10 mouse cellular contexts compared by ENCODE assay signal in genomic region chr19:3945872-3946564, GRCm38 (mm10). TPM values are rescaled to one million over a fixed set of nuclear protein-coding genes. Genes with fewer than 3 reads are reported as not detected.
A peak's percentile ranks its signal among the peaks of the same experiment; 100 is the strongest.
DNase-seq lines count a peak whose midpoint lies in the region; ATAC-seq and TF ChIP-seq lines count a peak whose summit lies in the region.
"Had no signal": no experiment of that assay in that cellular context is flagged by ENCODE, and none has a peak within 500 bp of the region (broad histone marks: within the 10 kb centered on the region; RNA-seq: fewer than 3 reads in every experiment).

No protein-coding gene starts in this region.

- no peak for TF ChIP-seq CTCF in G1E (IDR thresholded peaks at IDR 0.05; ENCODE audit: low read depth, low read length)
- no peak for TF ChIP-seq CTCF in kidney, adult 2 months (conservative IDR thresholded peaks at IDR 0.05; ENCODE audit: insufficient read depth, insufficient read length, low read depth, low read length)
- no peak for TF ChIP-seq CTCF in hindbrain, postnatal 0 days (IDR thresholded peaks at IDR 0.05; ENCODE audit: low read depth)

- no peaks in the 10 kb centered on the region for H3K9me3 ChIP-seq in heart, embryonic 10.5 days
- H3K9me3 ChIP-seq in G1E (replicated peaks), result no peaks in the 10 kb centered on the region
- no peaks in the 10 kb centered on the region for H3K9me3 ChIP-seq in hindbrain, postnatal 0 days (ENCODE audit: low read length)
- H3K9me3 ChIP-seq in midbrain, embryonic 14.5 days (ENCODE audit: control insufficient read depth, low read length), result no peaks in the 10 kb centered on the region
- H3K9me3 ChIP-seq: liver, embryonic 13.5 days had no signal

- no peaks in the 10 kb centered on the region for H3K36me3 ChIP-seq in heart, embryonic 10.5 days
- no peaks in the 10 kb centered on the region for H3K36me3 ChIP-seq in G1E (replicated peaks)
- no peaks in the 10 kb centered on the region for H3K36me3 ChIP-seq in kidney, adult 2 months (ENCODE audit: control insufficient read depth, insufficient read depth, low read length)
- peaks cover 41% of the 10 kb centered on the region for H3K36me3 ChIP-seq in splenic B cell, adult 2 months (ENCODE audit: control insufficient read depth, insufficient read depth, low read length, poor library complexity, severe bottlenecking)
- no peaks in the 10 kb centered on the region for H3K36me3 ChIP-seq in hindbrain, postnatal 0 days (ENCODE audit: insufficient read depth, low read length)
- H3K36me3 ChIP-seq in midbrain, embryonic 14.5 days (ENCODE audit: control insufficient read depth, insufficient read depth, low read length), result no peaks in the 10 kb centered on the region
- H3K36me3 ChIP-seq: liver, embryonic 13.5 days had no signal

- H3K27ac ChIP-seq in heart, embryonic 10.5 days, result no peak overlapping the region
- H3K27ac ChIP-seq in kidney, adult 2 months (ENCODE audit: insufficient read depth, low read depth, low read length), result peak overlapping the region; percentile 74; the same call in 1 of the 2 replicates
- H3K27ac ChIP-seq in hindbrain, postnatal 0 days, result no peak overlapping the region
- no peak overlapping the region for H3K27ac ChIP-seq in midbrain, embryonic 14.5 days (replicated peaks; ENCODE audit: low read depth, low read length)
- H3K27ac ChIP-seq: liver, embryonic 13.5 days had no signal

- H3K4me3 ChIP-seq in heart, embryonic 10.5 days, result no peak overlapping the region
- no peak overlapping the region for H3K4me3 ChIP-seq in G1E (ENCODE audit: low read depth, low read length)
- H3K4me3 ChIP-seq in kidney, adult 2 months (ENCODE audit: insufficient read depth, low read depth, low read length), result no peak overlapping the region
- H3K4me3 ChIP-seq in hindbrain, postnatal 0 days (ENCODE audit: low read length), result no peak overlapping the region
- no peak overlapping the region for H3K4me3 ChIP-seq in midbrain, embryonic 14.5 days (replicated peaks; ENCODE audit: low read depth, low read length)
- H3K4me3 ChIP-seq: liver, embryonic 13.5 days had no signal

- H3K4me2 ChIP-seq in hindbrain, postnatal 0 days (ENCODE audit: low read depth, low read length), result no peak overlapping the region
- H3K4me2 ChIP-seq in midbrain, embryonic 14.5 days (ENCODE audit: low read length), result no peak overlapping the region
- H3K4me2 ChIP-seq: liver, embryonic 13.5 days had no signal

- no peak for ATAC-seq in G1E (ENCODE audit: extremely low read depth, insufficient number of reproducible peaks, low FRiP score, poor library complexity, severe bottlenecking)
- ATAC-seq in hindbrain, postnatal 0 days, result no peak
- no peak for ATAC-seq in midbrain, embryonic 14.5 days (ENCODE audit: low FRiP score, low TSS enrichment)

- H3K27me3 ChIP-seq in heart, embryonic 10.5 days (ENCODE audit: insufficient read depth, poor library complexity, severe bottlenecking), result peaks cover 45% of the 10 kb centered on the region
- H3K27me3 ChIP-seq in G1E (ENCODE audit: insufficient read depth, low read length), result peaks cover 38% of the 10 kb centered on the region
- no peaks in the 10 kb centered on the region for H3K27me3 ChIP-seq in kidney, adult 2 months (replicated peaks; ENCODE audit: control insufficient read depth, insufficient read depth, low read length)
- H3K27me3 ChIP-seq in splenic B cell, adult 2 months (ENCODE audit: control insufficient read depth, insufficient read depth, low read length, poor library complexity, severe bottlenecking), result no peaks in the 10 kb centered on the region; the same call in 1 of the 2 replicates
- H3K27me3 ChIP-seq in hindbrain, postnatal 0 days (ENCODE audit: insufficient read depth, low read length), result no peaks in the 10 kb centered on the region
- no peaks in the 10 kb centered on the region for H3K27me3 ChIP-seq in midbrain, embryonic 14.5 days (ENCODE audit: control insufficient read depth, insufficient read depth, low read length)
- H3K27me3 ChIP-seq: liver, embryonic 13.5 days had no signal

- 24% methylated on average over 10 of the region's 10 CpGs for WGBS in heart, embryonic 10.5 days
- WGBS in kidney, adult 2 months, result 23% methylated on average over 10 of the region's 10 CpGs
- 32% methylated on average over 10 of the region's 10 CpGs for WGBS in hindbrain, postnatal 0 days
- 38% methylated on average over 10 of the region's 10 CpGs for WGBS in midbrain, embryonic 14.5 days

- TF ChIP-seq POLR2A in kidney, adult 2 months (IDR thresholded peaks at IDR 0.05; ENCODE audit: low read depth, low read length), result no peak

- peaks cover 11% of the 10 kb centered on the region for H3K4me1 ChIP-seq in heart, embryonic 10.5 days
- H3K4me1 ChIP-seq in G1E (ENCODE audit: insufficient read depth, low read depth, low read length), result peaks cover 11% of the 10 kb centered on the region
- peaks cover 23% of the 10 kb centered on the region for H3K4me1 ChIP-seq in kidney, adult 2 months (ENCODE audit: control insufficient read depth, insufficient read depth, low read length)
- no peaks in the 10 kb centered on the region for H3K4me1 ChIP-seq in hindbrain, postnatal 0 days (ENCODE audit: insufficient read depth, low read length)
- no peaks in the 10 kb centered on the region for H3K4me1 ChIP-seq in midbrain, embryonic 14.5 days (ENCODE audit: control insufficient read depth, insufficient read depth, low read length)

- H3K9ac ChIP-seq in hindbrain, postnatal 0 days (replicated peaks; ENCODE audit: low read length), result no peak overlapping the region
- no peak overlapping the region for H3K9ac ChIP-seq in midbrain, embryonic 14.5 days (replicated peaks; ENCODE audit: low read length)
- H3K9ac ChIP-seq: liver, embryonic 13.5 days had no signal

- DNase-seq in heart, adult 11 months, result peak; percentile 91
- no peak for DNase-seq in heart, embryonic 10.5 days (ENCODE audit: low spot score)
- peak; percentile 56 for DNase-seq in G1E (ENCODE audit: low spot score)
- DNase-seq in kidney, adult 2 months, result peak; percentile 86
- peak; percentile 59 for DNase-seq in splenic B cell, adult 2 months (ENCODE audit: low read depth, low spot score)
- DNase-seq in hindbrain, postnatal 0 days (ENCODE audit: low spot score), result no peak
- DNase-seq in retina, embryonic 14.5 days (ENCODE audit: low spot score), result no peak
- DNase-seq in midbrain, embryonic 14.5 days, result no peak

RNA-seq across cellular contexts. Expression of gene Unc93b1, which starts 11.0 kb away (rescaled TPM):
- 4.4 and 5.0 TPM in 2 replicates for polyA plus RNA-seq in heart, embryonic 10.5 days (2016; fragmentation: Nextera tagmentation; extraction: Ambion mirVana)
- 0.53 TPM in 1 of 2 replicates, not detected in the other for total RNA-seq in G1E (2014; fragmentation: Nextera tagmentation)
- 0.22 TPM in 1 of 2 replicates, not detected in the other for total RNA-seq in G1E (2017)
- 0.16 and 0.24 TPM in 2 replicates for polyA plus RNA-seq in G1E (2012)
- 52.3 and 55.7 TPM in 2 replicates for polyA plus RNA-seq in kidney, adult 2 months (2012; rRNA removed)
- total RNA-seq in hindbrain, postnatal 0 days (2014; rRNA removed), result 12.8 and 19.9 TPM in 2 replicates
- 15.3 and 16.3 TPM in 2 replicates for polyA plus RNA-seq in hindbrain, postnatal 0 days (2015; fragmentation: Nextera tagmentation; extraction: Ambion mirVana)
- polyA plus RNA-seq in midbrain, embryonic 14.5 days (2014; fragmentation: Nextera tagmentation; extraction: Ambion mirVana), result 3.7 and 13.4 TPM in 2 replicates

RNA-seq across cellular contexts. Expression of gene Aldh3b3, which starts 12.4 kb away (rescaled TPM):
- not detected in 2 replicates for polyA plus RNA-seq in heart, embryonic 10.5 days (2016; fragmentation: Nextera tagmentation; extraction: Ambion mirVana)
- total RNA-seq in G1E (2014; fragmentation: Nextera tagmentation), result not detected in 2 replicates
- 0.06 and 0.11 TPM in 2 replicates for total RNA-seq in G1E (2017)
- polyA plus RNA-seq in G1E (2012), result not detected in 2 replicates
- polyA plus RNA-seq in kidney, adult 2 months (2012; rRNA removed), result 4.7 and 9.2 TPM in 2 replicates
- not detected in 2 replicates for total RNA-seq in hindbrain, postnatal 0 days (2014; rRNA removed)
- not detected in 2 replicates for polyA plus RNA-seq in hindbrain, postnatal 0 days (2015; fragmentation: Nextera tagmentation; extraction: Ambion mirVana)
- not detected in 2 replicates for polyA plus RNA-seq in midbrain, embryonic 14.5 days (2014; fragmentation: Nextera tagmentation; extraction: Ambion mirVana)
- polyA plus RNA-seq: intestine, embryonic 14.5 days; liver, embryonic 13.5 days had no signal

RNA-seq across cellular contexts. Expression of gene Aldh3b1, which starts 16.4 kb away (rescaled TPM):
- polyA plus RNA-seq in heart, embryonic 10.5 days (2016; fragmentation: Nextera tagmentation; extraction: Ambion mirVana), result 2.1 and 3.0 TPM in 2 replicates
- total RNA-seq in G1E (2014; fragmentation: Nextera tagmentation) (not detected in 2 replicates), G1E (2017) (0.12 TPM in 1 of 2 replicates, not detected in the other)
- not detected in 2 replicates for polyA plus RNA-seq in G1E (2012)
- 17.4 and 19.4 TPM in 2 replicates for polyA plus RNA-seq in kidney, adult 2 months (2012; rRNA removed)
- total RNA-seq in hindbrain, postnatal 0 days (2014; rRNA removed), result 2.2 and 3.0 TPM in 2 replicates
- polyA plus RNA-seq in hindbrain, postnatal 0 days (2015; fragmentation: Nextera tagmentation; extraction: Ambion mirVana), result 3.5 and 4.3 TPM in 2 replicates
- 0.84 and 1.1 TPM in 2 replicates for polyA plus RNA-seq in midbrain, embryonic 14.5 days (2014; fragmentation: Nextera tagmentation; extraction: Ambion mirVana)

RNA-seq across cellular contexts. Expression of gene Aldh3b2, which starts 26.1 kb away (rescaled TPM):
- 0.51 and 1.8 TPM in 2 replicates for polyA plus RNA-seq in heart, embryonic 10.5 days (2016; fragmentation: Nextera tagmentation; extraction: Ambion mirVana)
- total RNA-seq in G1E (2014; fragmentation: Nextera tagmentation), result not detected in 2 replicates
- total RNA-seq in G1E (2017), result 0.06 and 0.11 TPM in 2 replicates
- polyA plus RNA-seq in G1E (2012), result not detected in 2 replicates
- 2.6 and 3.9 TPM in 2 replicates for polyA plus RNA-seq in kidney, adult 2 months (2012; rRNA removed)
- 0.32 and 1.1 TPM in 2 replicates for total RNA-seq in hindbrain, postnatal 0 days (2014; rRNA removed)
- polyA plus RNA-seq in hindbrain, postnatal 0 days (2015; fragmentation: Nextera tagmentation; extraction: Ambion mirVana), result 0.95 and 1.4 TPM in 2 replicates
- polyA plus RNA-seq in midbrain, embryonic 14.5 days (2014; fragmentation: Nextera tagmentation; extraction: Ambion mirVana), result 0.16 and 0.32 TPM in 2 replicates

RNA-seq across cellular contexts. Expression of gene Ndufs8, which starts 33.4 kb away (rescaled TPM):
- polyA plus RNA-seq in heart, embryonic 10.5 days (2016; fragmentation: Nextera tagmentation; extraction: Ambion mirVana), result 323 and 356 TPM in 2 replicates
- total RNA-seq in G1E (2014; fragmentation: Nextera tagmentation), result 200 and 270 TPM in 2 replicates
- total RNA-seq in G1E (2017), result 89.6 and 99.1 TPM in 2 replicates
- 45.0 and 128 TPM in 2 replicates for polyA plus RNA-seq in G1E (2012)
- 678 and 742 TPM in 2 replicates for polyA plus RNA-seq in kidney, adult 2 months (2012; rRNA removed)
- 212 and 221 TPM in 2 replicates for total RNA-seq in hindbrain, postnatal 0 days (2014; rRNA removed)
- 366 and 367 TPM in 2 replicates for polyA plus RNA-seq in hindbrain, postnatal 0 days (2015; fragmentation: Nextera tagmentation; extraction: Ambion mirVana)
- 261 and 304 TPM in 2 replicates for polyA plus RNA-seq in midbrain, embryonic 14.5 days (2014; fragmentation: Nextera tagmentation; extraction: Ambion mirVana)

Comparison
In these comparisons a context has a peak if more than half of its experiments do, and no peak if none do; other contexts are left out.
1. DNase-seq: peak in heart, adult 11 months (single experiment), G1E (single experiment), kidney, adult 2 months (single experiment) and splenic B cell, adult 2 months (single experiment); none in heart, embryonic 10.5 days (single experiment), hindbrain, postnatal 0 days (single experiment), retina, embryonic 14.5 days (single experiment) and midbrain, embryonic 14.5 days (single experiment).